Mouse (Mus musculus): ENCODE measurements around the gene Tmem127.

The Tmem127 gene

DNA sequence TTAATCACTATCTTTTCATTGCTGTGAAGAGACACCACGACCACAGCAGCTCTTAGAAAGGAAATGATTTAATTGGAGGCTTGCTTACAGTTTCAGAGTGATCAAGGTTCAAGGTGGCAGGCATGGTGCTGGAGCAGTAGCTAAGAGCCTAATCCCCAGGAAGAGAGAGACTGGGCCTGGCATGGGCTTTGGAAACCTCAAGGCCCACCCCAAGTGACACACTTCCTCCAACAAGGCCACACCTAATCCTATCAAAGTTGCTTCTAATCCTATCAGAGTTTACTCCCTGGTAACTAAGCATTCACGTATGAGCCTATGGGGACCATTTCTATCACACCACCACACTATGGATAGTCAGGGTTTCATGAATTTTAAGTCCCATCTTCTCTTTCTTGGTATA lies 62.5 kb downstream of the Tmem127 start:
- no peak for DNase-seq (ENCODE audit: inconsistent age in 2 of 2, low spot score in 1 of 2)

DNA sequence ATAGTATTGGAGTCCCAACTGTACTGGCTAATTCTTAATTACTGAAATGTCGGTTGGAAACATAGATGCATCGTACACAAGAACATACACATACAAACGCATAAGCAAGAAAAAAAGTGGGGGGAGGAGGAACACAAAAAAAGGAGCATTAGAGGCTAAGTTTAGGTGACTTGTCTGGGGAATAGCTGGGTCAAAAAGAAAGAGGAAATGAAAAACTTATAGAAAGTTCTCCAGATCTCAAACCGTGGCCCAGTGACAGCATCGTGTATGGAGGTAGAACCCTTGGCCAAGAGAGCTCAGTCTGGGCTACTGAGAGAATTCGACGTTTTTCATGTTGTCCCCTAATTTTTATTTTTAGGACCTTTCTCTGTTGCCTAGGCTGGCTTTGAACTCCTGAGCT lies 63.0 kb downstream of the Tmem127 start:
- DNase-seq (ENCODE audit: inconsistent age in 2 of 2, low spot score in 1 of 2) = no peak
